ENCODE assay signal across 25 mouse cellular contexts in the genomic region with DNA sequence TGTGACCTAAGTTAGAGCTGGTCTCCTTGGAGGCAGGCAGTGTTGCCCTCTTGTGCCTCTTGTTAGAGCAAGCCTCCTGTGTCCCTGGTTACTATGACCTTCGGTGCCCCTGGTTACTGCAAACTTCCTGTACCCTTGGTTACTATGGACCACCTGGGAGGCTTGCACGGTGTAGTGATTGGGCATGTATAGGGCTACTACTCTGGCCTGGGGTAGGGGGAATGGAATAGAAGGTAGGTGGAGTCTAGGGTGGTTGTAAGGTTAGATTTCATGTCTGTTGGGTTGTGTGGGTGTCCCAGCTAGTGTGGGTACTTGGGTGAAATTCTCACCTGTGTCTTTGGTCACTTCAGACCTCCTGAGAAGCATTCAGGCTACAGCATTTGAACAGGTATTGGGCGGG.
A peak's percentile ranks its signal among the peaks of the same experiment; 100 is the strongest.
DNase-seq lines count a peak whose midpoint lies in the region; ATAC-seq and TF ChIP-seq lines count a peak whose summit lies in the region.
"Had no signal": no experiment of that assay in that cellular context is flagged by ENCODE, and none has a peak within 500 bp of the region (broad histone marks: within the 10 kb centered on the region; RNA-seq: fewer than 3 reads in every experiment).

No protein-coding gene starts in this region.

- no peak for TF ChIP-seq CTCF in midbrain, postnatal 0 days (IDR thresholded peaks at IDR 0.05)
- TF ChIP-seq CTCF in stomach, postnatal 0 days (IDR thresholded peaks at IDR 0.05; ENCODE audit: low read depth): no peak

- 89% methylated on average over 3 of the region's 3 CpGs for WGBS in midbrain, embryonic 12.5 days
- 94% methylated on average over 3 of the region's 3 CpGs for WGBS in midbrain, embryonic 15.5 days
- WGBS in midbrain, postnatal 0 days: 83% methylated on average over 3 of the region's 3 CpGs
- WGBS in midbrain, embryonic 14.5 days: 86% methylated on average over 3 of the region's 3 CpGs
- 93% methylated on average over 3 of the region's 3 CpGs for WGBS in stomach, embryonic 14.5 days
- WGBS in stomach, postnatal 0 days: 84% methylated on average over 3 of the region's 3 CpGs

- no peaks in the 10 kb centered on the region for H3K27me3 ChIP-seq in midbrain, embryonic 12.5 days
- H3K27me3 ChIP-seq in midbrain, embryonic 15.5 days (replicated peaks): no peaks in the 10 kb centered on the region
- no peaks in the 10 kb centered on the region for H3K27me3 ChIP-seq in midbrain, postnatal 0 days (ENCODE audit: insufficient read depth, low read length)
- H3K27me3 ChIP-seq in midbrain, embryonic 14.5 days (ENCODE audit: control insufficient read depth, insufficient read depth, low read length): no peaks in the 10 kb centered on the region
- no peaks in the 10 kb centered on the region for H3K27me3 ChIP-seq in stomach, embryonic 14.5 days (ENCODE audit: control insufficient read depth, insufficient read depth, low read length)
- no peaks in the 10 kb centered on the region for H3K27me3 ChIP-seq in stomach, postnatal 0 days (ENCODE audit: control insufficient read depth, insufficient read depth, low read length)
- H3K27me3 ChIP-seq: embryonic facial prominence, embryonic 13.5 days; embryonic facial prominence, embryonic 15.5 days; forebrain, embryonic 12.5 days had no signal

- H3K4me3 ChIP-seq in midbrain, embryonic 12.5 days: no peak overlapping the region
- H3K4me3 ChIP-seq in midbrain, embryonic 15.5 days: no peak overlapping the region
- H3K4me3 ChIP-seq in midbrain, postnatal 0 days (ENCODE audit: low read depth, low read length): no peak overlapping the region
- no peak overlapping the region for H3K4me3 ChIP-seq in midbrain, embryonic 14.5 days (replicated peaks; ENCODE audit: low read depth, low read length)
- H3K4me3 ChIP-seq in stomach, embryonic 14.5 days (ENCODE audit: low read depth, low read length): no peak overlapping the region
- H3K4me3 ChIP-seq in stomach, postnatal 0 days (ENCODE audit: low read depth, low read length): no peak overlapping the region
- H3K4me3 ChIP-seq: embryonic facial prominence, embryonic 13.5 days; embryonic facial prominence, embryonic 15.5 days; erythroblast, embryonic 14.5 days; forebrain, embryonic 10.5 days; forebrain, embryonic 12.5 days had no signal

- no peaks in the 10 kb centered on the region for H3K36me3 ChIP-seq in midbrain, embryonic 12.5 days
- no peaks in the 10 kb centered on the region for H3K36me3 ChIP-seq in midbrain, embryonic 15.5 days (replicated peaks)
- H3K36me3 ChIP-seq in midbrain, postnatal 0 days (ENCODE audit: insufficient read depth, low read length): no peaks in the 10 kb centered on the region
- no peaks in the 10 kb centered on the region for H3K36me3 ChIP-seq in midbrain, embryonic 14.5 days (ENCODE audit: control insufficient read depth, insufficient read depth, low read length)
- no peaks in the 10 kb centered on the region for H3K36me3 ChIP-seq in stomach, embryonic 14.5 days (ENCODE audit: control insufficient read depth, insufficient read depth, low read length)
- no peaks in the 10 kb centered on the region for H3K36me3 ChIP-seq in stomach, postnatal 0 days (ENCODE audit: control insufficient read depth, insufficient read depth, low read length)
- H3K36me3 ChIP-seq: embryonic facial prominence, embryonic 13.5 days; embryonic facial prominence, embryonic 15.5 days; forebrain, embryonic 10.5 days; forebrain, embryonic 12.5 days had no signal

- DNase-seq in heart, adult 11 months: peak; percentile 55
- no peak for DNase-seq in heart, postnatal 14 days
- DNase-seq in midbrain, postnatal 0 days (ENCODE audit: low spot score): no peak
- no peak for DNase-seq in midbrain, embryonic 14.5 days
- no peak for DNase-seq in stomach, postnatal 0 days (ENCODE audit: low spot score)
- DNase-seq: adrenal gland, adult 2 months; adrenal gland, postnatal 10 days; adrenal gland, postnatal 25 days; cerebellum, adult 11 months; cerebellum, adult 18-20 months; cerebellum, adult 8-10 months; cerebellum, adult 9-11 months; cerebellum, postnatal 14 days; cerebellum, postnatal 36 days; embryo, embryonic 11 days had no signal

- 0 out of 2 replicates have a peak, but pooled peaks have one; percentile 41 for ATAC-seq in midbrain, embryonic 12.5 days (ENCODE audit: low FRiP score, low read depth)
- no peak for ATAC-seq in midbrain, embryonic 15.5 days (replicated peaks)
- peak; percentile 23; the same call in 1 of the 2 replicates for ATAC-seq in midbrain, postnatal 0 days (ENCODE audit: low FRiP score)
- ATAC-seq in midbrain, embryonic 14.5 days (ENCODE audit: low FRiP score, low TSS enrichment): no peak
- 0 out of 2 replicates have a peak, but pooled peaks have one; percentile 18 for ATAC-seq in stomach, embryonic 14.5 days (ENCODE audit: insufficient number of reproducible peaks, insufficient read depth, low FRiP score, low read depth)
- ATAC-seq in stomach, postnatal 0 days (ENCODE audit: low FRiP score, low TSS enrichment): no peak
- ATAC-seq: forebrain, embryonic 14.5 days; forebrain, embryonic 16.5 days had no signal

- no peaks in the 10 kb centered on the region for H3K4me1 ChIP-seq in midbrain, embryonic 12.5 days
- no peaks in the 10 kb centered on the region for H3K4me1 ChIP-seq in midbrain, embryonic 15.5 days
- H3K4me1 ChIP-seq in midbrain, postnatal 0 days (ENCODE audit: insufficient read depth, low read length): no peaks in the 10 kb centered on the region
- H3K4me1 ChIP-seq in midbrain, embryonic 14.5 days (ENCODE audit: control insufficient read depth, insufficient read depth, low read length): no peaks in the 10 kb centered on the region
- H3K4me1 ChIP-seq in stomach, embryonic 14.5 days (ENCODE audit: control insufficient read depth, insufficient read depth, low read length): no peaks in the 10 kb centered on the region
- H3K4me1 ChIP-seq in stomach, postnatal 0 days (replicated peaks; ENCODE audit: control insufficient read depth, insufficient read depth): no peaks in the 10 kb centered on the region
- H3K4me1 ChIP-seq: embryonic facial prominence, embryonic 13.5 days; embryonic facial prominence, embryonic 15.5 days; forebrain, embryonic 10.5 days; forebrain, embryonic 12.5 days had no signal

- no peak overlapping the region for H3K27ac ChIP-seq in midbrain, embryonic 12.5 days (replicated peaks)
- H3K27ac ChIP-seq in midbrain, embryonic 15.5 days: no peak overlapping the region
- no peak overlapping the region for H3K27ac ChIP-seq in midbrain, postnatal 0 days (ENCODE audit: low read depth, low read length)
- H3K27ac ChIP-seq in midbrain, embryonic 14.5 days (replicated peaks; ENCODE audit: low read depth, low read length): no peak overlapping the region
- no peak overlapping the region for H3K27ac ChIP-seq in stomach, embryonic 14.5 days (ENCODE audit: low read length)
- H3K27ac ChIP-seq in stomach, postnatal 0 days (replicated peaks): no peak overlapping the region
- H3K27ac ChIP-seq: embryonic facial prominence, embryonic 13.5 days; embryonic facial prominence, embryonic 15.5 days; forebrain, embryonic 10.5 days; forebrain, embryonic 12.5 days had no signal

- H3K9me3 ChIP-seq in midbrain, embryonic 12.5 days: no peaks in the 10 kb centered on the region
- no peaks in the 10 kb centered on the region for H3K9me3 ChIP-seq in midbrain, embryonic 15.5 days
- no peaks in the 10 kb centered on the region for H3K9me3 ChIP-seq in midbrain, postnatal 0 days (ENCODE audit: low read length)
- no peaks in the 10 kb centered on the region for H3K9me3 ChIP-seq in midbrain, embryonic 14.5 days (ENCODE audit: control insufficient read depth, low read length)
- H3K9me3 ChIP-seq in stomach, embryonic 14.5 days (ENCODE audit: control insufficient read depth, low read depth, low read length): no peaks in the 10 kb centered on the region
- H3K9me3 ChIP-seq in stomach, postnatal 0 days (ENCODE audit: control insufficient read depth, low read length): no peaks in the 10 kb centered on the region
- H3K9me3 ChIP-seq: embryonic facial prominence, embryonic 15.5 days; forebrain, embryonic 10.5 days; forebrain, embryonic 12.5 days had no signal

- no peak overlapping the region for H3K9ac ChIP-seq in midbrain, embryonic 12.5 days (replicated peaks)
- H3K9ac ChIP-seq in midbrain, embryonic 15.5 days: no peak overlapping the region
- no peak overlapping the region for H3K9ac ChIP-seq in midbrain, postnatal 0 days (replicated peaks; ENCODE audit: low read length, poor library complexity, severe bottlenecking)
- H3K9ac ChIP-seq in midbrain, embryonic 14.5 days (replicated peaks; ENCODE audit: low read length): no peak overlapping the region
- no peak overlapping the region for H3K9ac ChIP-seq in stomach, embryonic 14.5 days (replicated peaks; ENCODE audit: low read depth, low read length)
- no peak overlapping the region for H3K9ac ChIP-seq in stomach, postnatal 0 days (ENCODE audit: low read length)
- H3K9ac ChIP-seq: embryonic facial prominence, embryonic 13.5 days; embryonic facial prominence, embryonic 15.5 days; forebrain, embryonic 12.5 days had no signal

- intact Hi-C loops in heart, postnatal 14 days (cut with DNase I): no loop called here

- no peak overlapping the region for H3K4me2 ChIP-seq in midbrain, embryonic 12.5 days (replicated peaks)
- H3K4me2 ChIP-seq in midbrain, embryonic 15.5 days: no peak overlapping the region
- no peak overlapping the region for H3K4me2 ChIP-seq in midbrain, postnatal 0 days (ENCODE audit: low read depth, low read length, poor library complexity, severe bottlenecking)
- no peak overlapping the region for H3K4me2 ChIP-seq in midbrain, embryonic 14.5 days (ENCODE audit: low read length)
- H3K4me2 ChIP-seq in stomach, embryonic 14.5 days (replicated peaks; ENCODE audit: low read depth, low read length): no peak overlapping the region
- H3K4me2 ChIP-seq in stomach, postnatal 0 days (replicated peaks; ENCODE audit: low read depth): no peak overlapping the region
- H3K4me2 ChIP-seq: embryonic facial prominence, embryonic 13.5 days; embryonic facial prominence, embryonic 15.5 days; forebrain, embryonic 12.5 days had no signal

- TF ChIP-seq EP300 in stomach, postnatal 0 days (optimal IDR thresholded peaks at IDR 0.05): no peak

Comparison
In these comparisons a context has a peak if more than half of its experiments do, and no peak if none do; other contexts are left out.
1. ATAC-seq: peak in midbrain, embryonic 12.5 days (single experiment), midbrain, postnatal 0 days (single experiment) and stomach, embryonic 14.5 days (single experiment); none in midbrain, embryonic 15.5 days (single experiment), midbrain, embryonic 14.5 days (single experiment) and stomach, postnatal 0 days (single experiment).